Mouse (Mus musculus) heart, embryonic 15.5 days (tissue): Measurements from ENCODE around the gene Acvr2b. TPM values are rescaled to one million over a fixed set of nuclear protein-coding genes. Genes with fewer than 3 reads are reported as not detected.
"Not testable (repeated sequence)": the region's sequence is repeated elsewhere in the genome, so short reads cannot be mapped to it uniquely, and the experiment has no call there.

ENCODE experiments used
- ATAC-seq: fragments of 200-750 bp; cut with Nextera tagmentation; replicated peaks from 2 replicates; pipeline ENCODE4 v1.8.0; 2017; ENCODE audit warnings: low read depth, moderate TSS enrichment; ENCODE audit not compliant: insufficient number of reproducible peaks, insufficient read depth, low FRiP score
- H3K27ac ChIP-seq: fragments of 300-500 bp; sonication (generic); 2 replicates; pipeline ENCODE4 v1.5.1; 2015; ENCODE audit warnings: mild to moderate bottlenecking, inconsistent platforms
- H3K27me3 ChIP-seq: fragments of 300-500 bp; sonication (generic); 2 replicates; pipeline ENCODE4 v1.6.1; 2015; ENCODE audit warnings: inconsistent platforms
- H3K36me3 ChIP-seq: fragments of 300-500 bp; sonication (generic); 2 replicates; pipeline ENCODE4 v1.6.1; 2015; ENCODE audit warnings: mild to moderate bottlenecking, inconsistent platforms
- H3K4me1 ChIP-seq: fragments of 300-500 bp; sonication (generic); replicated peaks from 2 replicates; pipeline ENCODE4 v1.6.1; 2015; ENCODE audit warnings: inconsistent platforms
- H3K4me2 ChIP-seq: fragments of 300-500 bp; sonication (generic); 2 replicates; pipeline ENCODE4 v1.6.1; 2015; ENCODE audit warnings: inconsistent platforms, mild to moderate bottlenecking, moderate library complexity
- H3K4me3 ChIP-seq: fragments of 300-500 bp; sonication (generic); 2 replicates; pipeline ENCODE4 v1.5.1; 2015; ENCODE audit warnings: mild to moderate bottlenecking, inconsistent platforms
- H3K9ac ChIP-seq: fragments of 300-500 bp; sonication (generic); 2 replicates; pipeline ENCODE4 v1.6.1; 2015; ENCODE audit warnings: mild to moderate bottlenecking, inconsistent platforms
- H3K9me3 ChIP-seq: fragments of 300-500 bp; sonication (generic); replicated peaks from 2 replicates; pipeline ENCODE4 v1.6.1; 2016; ENCODE audit warnings: inconsistent platforms
- WGBS: fragments of 180-500 bp; shearing (Covaris S2); methylation state at CpG from one replicate; pipeline ENCODE4 v1.1.7; 2015; ENCODE audit warnings: mixed read lengths; 5-methylcytosine and 5-hydroxymethylcytosine counted together
- polyA plus RNA-seq: library from polyadenylated mRNA; unstranded; fragments of >200 nt; fragmentation: Nextera tagmentation; extraction: Ambion mirVana; gene quantifications from 2 replicates; pipeline ENCODE4 v1.2.1, GENCODE M21; 2015

Gene Acvr2b
- polyA plus RNA-seq = 9.5 and 12.6 TPM in 2 replicates

DNA sequence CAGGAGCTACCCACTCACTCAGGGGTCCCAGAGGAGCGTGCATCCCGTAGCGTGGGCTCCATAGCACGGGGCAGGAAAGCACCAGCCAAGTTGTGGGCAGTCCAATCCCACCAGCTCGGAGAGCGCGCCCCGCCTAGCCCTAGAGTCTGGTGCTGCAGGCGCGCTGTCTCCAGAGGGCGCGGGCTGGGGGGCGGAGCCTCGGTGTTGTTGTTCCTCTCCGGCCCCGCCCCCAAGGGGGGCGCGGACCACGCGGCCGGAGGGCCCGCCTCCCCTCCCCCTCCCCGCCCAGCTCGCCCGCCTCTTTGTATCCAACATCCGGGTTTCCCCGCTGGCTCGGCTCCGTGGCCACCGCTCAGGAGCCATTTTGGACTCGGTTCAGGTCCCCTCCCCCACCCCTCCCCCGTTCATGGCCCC is at the start of gene Acvr2b:
Gene Acvr2b (plus strand): TSS at position 318 of the 414 bp plus-strand sequence.
- ATAC-seq = peak; percentile 95
- Histone ChIP-seq H3K9me3 (no peaks in the 10 kb centered on the region), H3K4me3 (peak within 1 kb of the TSS; percentile 93), H3K4me2 (peak within 1 kb of the TSS; percentile 87), H3K9ac (peak within 1 kb of the TSS; percentile 88), H3K27me3 (no peaks in the 10 kb centered on the region), H3K4me1 (peaks cover 21% of the 10 kb centered on the region), H3K36me3 (no peaks in the 10 kb centered on the region), H3K27ac (peak within 1 kb of the TSS; percentile 97)
- WGBS = under 1% methylated on average over 31 of the region's 32 CpGs

DNA sequence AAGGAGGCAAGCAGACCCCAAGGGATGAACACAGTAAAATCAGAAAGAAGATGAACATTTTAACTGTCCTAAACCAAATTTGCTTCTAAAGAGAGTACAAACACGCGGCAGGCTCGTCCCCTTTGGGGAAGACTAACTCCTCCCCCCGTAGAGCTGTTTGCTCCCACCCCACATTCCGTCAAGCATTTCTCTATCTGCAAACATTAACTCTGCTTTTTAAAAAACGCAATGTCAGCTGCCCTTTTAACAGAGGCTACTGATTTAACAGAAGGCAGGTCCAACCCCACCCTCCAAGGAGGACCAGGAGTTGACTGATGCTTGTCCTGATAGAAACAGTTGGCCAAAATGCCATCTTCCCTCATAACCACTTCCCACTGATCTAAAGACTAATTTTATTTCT is 48.0 kb upstream of the Acvr2b start:
- ATAC-seq = no peak
- no peak overlapping the region for H3K27ac ChIP-seq
- no peaks in the 10 kb centered on the region for H3K27me3 ChIP-seq
- peaks cover 15% of the 10 kb centered on the region; the same call in 1 of the 2 replicates for H3K36me3 ChIP-seq
- H3K4me2 ChIP-seq = no peak overlapping the region
- H3K9me3 ChIP-seq = no peaks in the 10 kb centered on the region
- no peak overlapping the region for H3K9ac ChIP-seq
- H3K4me1 ChIP-seq = peaks cover 8% of the 10 kb centered on the region
- no peak overlapping the region for H3K4me3 ChIP-seq
- WGBS = 73% methylated on average over 6 of the region's 6 CpGs

DNA sequence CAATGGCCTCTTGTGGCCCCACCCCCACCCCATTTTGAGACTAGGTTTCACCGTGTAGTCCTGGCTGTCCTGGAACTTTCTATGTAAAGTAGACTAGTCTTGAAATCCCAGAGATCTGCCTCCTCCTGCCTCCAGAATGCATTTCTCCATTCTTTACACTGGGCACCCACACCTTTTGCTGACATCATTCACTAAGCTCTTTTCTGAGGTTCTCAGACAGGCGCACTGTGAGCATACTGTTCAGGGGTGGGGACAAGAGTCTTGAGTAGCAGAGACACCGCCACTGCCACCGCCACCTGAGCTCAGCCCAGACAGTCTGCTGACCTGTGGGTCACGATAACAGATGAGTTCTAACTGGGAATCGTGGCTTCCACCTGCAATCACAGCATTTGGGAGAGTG is 46.0 kb upstream of the Acvr2b start:
- H3K27ac ChIP-seq = no peak overlapping the region
- no peak overlapping the region for H3K4me2 ChIP-seq
- no peak overlapping the region for H3K9ac ChIP-seq
- H3K4me1 ChIP-seq = peaks cover 8% of the 10 kb centered on the region
- H3K36me3 ChIP-seq = peaks cover 5% of the 10 kb centered on the region; the same call in 1 of the 2 replicates
- no peaks in the 10 kb centered on the region for H3K9me3 ChIP-seq
- H3K27me3 ChIP-seq = no peaks in the 10 kb centered on the region
- no peak overlapping the region for H3K4me3 ChIP-seq
- 74% methylated on average over 6 of the region's 6 CpGs for WGBS
- no peak for ATAC-seq

DNA sequence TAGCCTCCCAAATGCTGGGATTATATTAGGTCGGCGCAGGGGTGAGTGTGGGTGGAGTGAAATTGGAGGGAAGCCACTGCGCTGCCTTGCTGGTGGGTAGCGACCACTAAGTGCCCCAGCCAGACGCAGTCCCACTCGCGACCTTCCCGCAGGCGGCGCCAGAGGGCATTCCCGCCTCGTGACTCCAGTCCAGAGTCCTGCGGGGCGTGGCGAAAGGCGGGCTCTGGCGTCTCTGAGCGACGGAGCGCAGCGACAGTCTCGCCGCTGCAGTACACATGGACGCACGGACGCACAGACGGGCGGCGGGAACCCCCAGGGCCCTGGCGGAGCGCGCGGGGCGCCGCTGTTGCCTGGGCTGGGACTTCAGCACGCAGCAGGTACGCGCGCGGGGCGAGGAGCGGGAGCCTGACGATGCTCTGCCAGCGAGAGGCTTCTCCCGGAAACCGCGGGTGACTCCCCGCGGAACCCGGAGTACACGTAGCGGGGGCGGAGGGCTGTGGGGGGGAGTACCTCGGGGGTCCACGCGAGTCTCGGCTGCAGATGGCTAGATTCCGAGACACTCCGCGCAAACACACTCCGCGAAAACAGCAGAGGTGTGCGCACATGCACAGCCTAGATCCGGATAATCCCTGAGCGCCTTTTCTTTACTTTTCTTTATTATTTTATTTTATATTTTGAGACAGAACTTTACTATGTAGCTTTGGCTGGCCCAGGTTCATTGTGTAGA is 44.4 kb upstream of the Acvr2b start, which contains the start of gene Xylb:
Gene Xylb (plus strand): TSS at position 51 of the 727 bp plus-strand sequence.
- H3K9me3 ChIP-seq = no peaks in the 10 kb centered on the region
- no peaks in the 10 kb centered on the region for H3K36me3 ChIP-seq
- peak within 1 kb of the TSS; percentile 81 for H3K9ac ChIP-seq
- H3K4me2 ChIP-seq = peak within 1 kb of the TSS; percentile 99
- WGBS = 3% methylated on average over 65 of the region's 65 CpGs
- peak; percentile 91 for ATAC-seq
- H3K4me3 ChIP-seq = peak within 1 kb of the TSS; percentile 83
- H3K27ac ChIP-seq = no peak within 1 kb of the TSS
- H3K4me1 ChIP-seq = peaks cover 8% of the 10 kb centered on the region
- H3K27me3 ChIP-seq = no peaks in the 10 kb centered on the region

DNA sequence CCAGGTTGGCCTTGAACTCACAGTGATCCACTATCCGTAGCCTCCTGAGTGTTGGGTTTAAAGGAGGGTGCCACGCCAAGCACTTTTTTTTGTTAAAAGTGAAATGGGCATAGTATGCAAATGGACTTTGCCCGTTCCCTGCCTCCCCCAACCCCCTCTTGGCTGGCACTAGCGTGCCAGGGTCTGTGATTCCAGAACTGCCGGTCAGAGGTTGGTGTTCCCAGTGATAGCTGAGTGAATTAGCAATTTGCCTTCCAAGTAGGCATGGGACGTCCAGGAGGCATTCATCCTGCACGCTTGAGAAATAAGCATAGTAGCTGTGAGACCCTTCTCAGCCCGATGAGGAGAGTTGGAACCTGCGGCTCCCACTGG is 43.9 kb upstream of the Acvr2b start:
- H3K27ac ChIP-seq = no peak overlapping the region
- peaks cover 14% of the 10 kb centered on the region for H3K4me1 ChIP-seq
- peak overlapping the region; percentile 81; the same call in 1 of the 2 replicates for H3K9ac ChIP-seq
- H3K36me3 ChIP-seq = no peaks in the 10 kb centered on the region
- 47% methylated on average over 9 of the region's 9 CpGs for WGBS
- no peaks in the 10 kb centered on the region for H3K9me3 ChIP-seq
- H3K27me3 ChIP-seq = no peaks in the 10 kb centered on the region
- H3K4me3 ChIP-seq = peak overlapping the region; percentile 83
- H3K4me2 ChIP-seq = peak overlapping the region; percentile 99
- ATAC-seq = no peak

DNA sequence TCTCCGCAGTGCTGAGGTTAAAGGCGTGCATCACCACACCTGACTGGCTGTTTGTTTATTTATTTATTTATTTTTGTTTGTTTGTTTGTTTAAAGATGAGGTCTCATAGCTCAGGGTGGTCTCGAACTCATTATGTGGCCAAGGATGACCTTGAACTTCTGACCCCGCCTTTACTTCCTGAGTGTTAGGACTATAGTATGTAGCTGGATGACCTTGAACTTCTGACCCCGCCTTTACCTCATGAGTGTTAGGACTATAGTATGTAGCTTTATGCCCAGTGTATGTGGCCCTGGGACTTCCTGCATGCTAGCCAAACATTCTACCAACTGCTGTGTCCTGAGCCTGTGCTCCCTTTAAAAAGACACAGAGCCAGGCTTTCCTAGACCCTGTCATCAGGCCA is 40.5 kb upstream of the Acvr2b start:
- Histone ChIP-seq H3K9ac (no peak overlapping the region), H3K4me2 (no peak overlapping the region), H3K27ac (no peak overlapping the region), H3K4me3 (no peak overlapping the region), H3K4me1 (peaks cover 28% of the 10 kb centered on the region), H3K36me3 (no peaks in the 10 kb centered on the region), H3K9me3 (no peaks in the 10 kb centered on the region), H3K27me3 (no peaks in the 10 kb centered on the region)
- WGBS = 88% methylated on average over 5 of the region's 5 CpGs
- ATAC-seq = no peak

DNA sequence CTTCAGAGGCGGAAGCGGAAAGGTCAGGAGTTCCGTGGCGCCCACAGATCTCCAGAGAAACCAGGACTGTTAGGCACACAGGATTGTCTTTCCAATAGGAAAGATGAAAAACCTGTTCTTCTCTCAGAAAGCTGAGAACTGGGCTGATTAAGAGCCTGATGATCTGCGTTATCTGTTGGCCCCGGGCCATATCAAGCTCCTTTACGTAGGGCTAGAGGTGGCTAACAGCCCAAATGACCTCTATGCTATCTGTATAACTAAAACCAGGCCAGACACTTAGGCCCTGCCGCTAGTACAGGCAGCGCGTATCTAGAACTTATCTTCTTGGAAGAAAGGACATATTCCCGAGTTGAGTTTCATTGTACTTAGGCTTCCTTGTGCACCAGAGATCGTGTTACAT is 38.7 kb upstream of the Acvr2b start:
- H3K36me3 ChIP-seq = no peaks in the 10 kb centered on the region
- 49% methylated on average over 12 of the region's 12 CpGs for WGBS
- H3K27me3 ChIP-seq = no peaks in the 10 kb centered on the region
- no peak overlapping the region for H3K27ac ChIP-seq
- H3K4me2 ChIP-seq = no peak overlapping the region
- H3K4me3 ChIP-seq = no peak overlapping the region
- no peak overlapping the region for H3K9ac ChIP-seq
- no peaks in the 10 kb centered on the region for H3K9me3 ChIP-seq
- no peak for ATAC-seq
- peaks cover 20% of the 10 kb centered on the region for H3K4me1 ChIP-seq

DNA sequence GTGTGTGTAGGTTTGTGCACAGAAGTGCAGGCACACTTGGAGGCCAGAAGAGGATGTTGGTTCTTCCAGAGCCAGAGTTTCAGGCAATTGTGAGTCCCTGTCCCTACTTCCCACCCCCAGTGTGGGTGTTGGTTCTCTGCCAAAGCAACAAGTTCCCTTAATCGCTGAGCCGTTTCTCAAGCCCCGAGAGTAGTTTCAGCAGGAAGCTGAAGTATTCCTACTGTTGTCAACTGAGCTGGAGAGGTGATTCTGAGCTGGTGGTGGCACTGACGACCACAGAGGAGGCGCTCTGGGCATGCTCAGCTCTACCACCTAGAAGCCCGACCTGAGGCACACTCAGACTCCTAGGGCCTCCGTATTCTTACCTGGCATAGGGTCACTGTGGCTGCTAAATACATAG is 36.6 kb upstream of the Acvr2b start, which contains the start of gene Slc22a14:
Gene Slc22a14 (minus strand): TSS at position 270 of the 400 bp plus-strand sequence.
- no peak within 1 kb of the TSS for H3K4me2 ChIP-seq
- ATAC-seq = no peak
- no peaks in the 10 kb centered on the region for H3K9me3 ChIP-seq
- no peak within 1 kb of the TSS for H3K4me3 ChIP-seq
- H3K27me3 ChIP-seq = no peaks in the 10 kb centered on the region
- peaks cover 19% of the 10 kb centered on the region for H3K4me1 ChIP-seq
- H3K9ac ChIP-seq = no peak within 1 kb of the TSS
- 52% methylated on average over 7 of the region's 7 CpGs for WGBS
- no peak within 1 kb of the TSS for H3K27ac ChIP-seq
- no peaks in the 10 kb centered on the region for H3K36me3 ChIP-seq

DNA sequence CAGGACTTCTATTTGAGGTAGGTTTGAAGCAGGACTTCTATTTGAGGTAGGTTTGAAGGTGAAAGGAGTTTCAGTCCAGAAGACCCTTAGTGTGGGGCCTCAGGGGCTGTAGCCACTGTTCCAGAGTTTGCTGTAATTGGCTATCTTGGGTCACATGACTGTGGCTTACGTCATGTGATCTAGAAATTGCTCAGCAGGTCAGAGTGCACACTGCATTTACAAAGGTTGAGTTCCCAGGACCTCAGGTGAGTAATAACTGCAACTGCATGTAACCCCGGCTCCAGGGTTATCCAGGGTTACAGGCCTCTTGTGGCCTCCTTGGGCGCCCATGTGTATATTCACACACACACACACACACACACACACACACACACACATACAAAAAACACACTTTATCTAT is 33.6 kb upstream of the Acvr2b start:
- H3K4me3 ChIP-seq = no peak overlapping the region
- H3K27me3 ChIP-seq = no peaks in the 10 kb centered on the region
- no peak for ATAC-seq
- H3K4me1 ChIP-seq = peaks cover 11% of the 10 kb centered on the region
- H3K27ac ChIP-seq = no peak overlapping the region
- 90% methylated on average over 3 of the region's 3 CpGs for WGBS
- H3K9me3 ChIP-seq = no peaks in the 10 kb centered on the region
- no peak overlapping the region for H3K9ac ChIP-seq
- H3K4me2 ChIP-seq = no peak overlapping the region
- no peaks in the 10 kb centered on the region for H3K36me3 ChIP-seq

DNA sequence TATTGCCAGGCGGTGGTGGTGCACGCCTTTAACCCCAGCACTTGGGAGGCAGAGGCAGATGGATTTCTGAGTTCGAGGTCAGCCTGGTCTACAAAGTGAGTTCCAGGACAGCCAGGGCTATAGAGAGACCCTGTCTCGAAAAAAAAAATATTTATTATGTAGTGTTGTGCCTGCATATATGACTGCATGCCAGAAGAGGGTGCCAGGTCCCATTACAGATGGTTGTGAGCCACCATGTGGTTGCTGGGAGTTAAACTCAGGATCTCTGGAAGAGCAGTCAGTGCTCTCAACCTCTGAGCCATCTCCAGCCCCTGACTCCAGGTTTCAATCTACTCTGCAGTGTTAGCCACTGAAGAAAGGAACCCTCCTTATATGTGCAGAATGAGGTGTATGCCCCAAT is 31.1 kb upstream of the Acvr2b start:
- not testable (repeated sequence) for H3K27me3 ChIP-seq, H3K4me3 ChIP-seq, ATAC-seq, H3K4me1 ChIP-seq, H3K9ac ChIP-seq, H3K9me3 ChIP-seq, H3K36me3 ChIP-seq, H3K4me2 ChIP-seq, H3K27ac ChIP-seq
- WGBS = 84% methylated on average over 4 of the region's 4 CpGs

DNA sequence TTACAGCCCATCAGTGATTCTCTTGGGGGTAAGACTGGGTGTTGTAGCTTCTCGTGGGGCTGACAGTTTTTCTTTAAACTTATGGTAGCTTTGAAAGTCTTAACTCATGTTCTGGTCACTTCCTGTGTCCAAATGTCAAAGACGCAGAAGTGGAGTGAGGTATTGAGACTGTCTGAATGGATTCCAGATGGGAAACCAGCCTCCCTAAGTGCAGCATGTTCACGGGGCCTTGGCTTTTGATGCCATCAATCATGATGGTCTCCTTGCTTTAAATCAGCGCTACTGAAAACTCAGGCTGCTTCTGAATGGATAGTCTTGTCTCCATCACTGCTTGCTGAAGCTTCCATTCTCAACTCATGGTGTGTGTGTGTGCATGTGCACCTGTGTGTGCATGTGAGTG is 30.7 kb upstream of the Acvr2b start:
- no peak overlapping the region for H3K4me3 ChIP-seq
- WGBS = 72% methylated on average over 4 of the region's 4 CpGs
- ATAC-seq = no peak
- no peak overlapping the region for H3K9ac ChIP-seq
- H3K27ac ChIP-seq = no peak overlapping the region
- H3K27me3 ChIP-seq = no peaks in the 10 kb centered on the region
- H3K4me2 ChIP-seq = no peak overlapping the region
- H3K36me3 ChIP-seq = no peaks in the 10 kb centered on the region
- no peaks in the 10 kb centered on the region for H3K9me3 ChIP-seq
- H3K4me1 ChIP-seq = no peaks in the 10 kb centered on the region

DNA sequence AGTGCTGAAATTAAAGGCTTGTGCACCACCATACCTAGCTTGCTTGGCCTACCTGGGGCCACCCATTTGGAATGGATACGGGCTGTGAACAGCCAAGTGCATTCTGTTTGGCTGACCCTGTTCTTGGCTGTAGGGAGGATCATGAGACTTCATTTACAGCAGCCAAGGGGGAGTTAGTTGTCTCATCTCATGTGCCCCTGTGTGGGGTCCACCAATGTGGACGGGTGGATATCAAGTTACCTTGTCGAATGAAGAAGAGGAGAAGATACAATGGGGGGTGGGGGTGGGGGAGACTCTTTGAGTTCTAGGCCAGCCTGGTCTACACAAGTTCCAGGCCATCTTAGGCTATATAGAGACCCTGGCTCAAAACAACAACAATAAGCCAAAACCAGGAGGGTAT is 26.9 kb upstream of the Acvr2b start:
- Histone ChIP-seq H3K9me3 (no peaks in the 10 kb centered on the region), H3K36me3 (no peaks in the 10 kb centered on the region), H3K9ac (no peak overlapping the region), H3K4me1 (no peaks in the 10 kb centered on the region), H3K27me3 (no peaks in the 10 kb centered on the region), H3K4me3 (no peak overlapping the region), H3K27ac (no peak overlapping the region), H3K4me2 (no peak overlapping the region)
- no peak for ATAC-seq
- WGBS = 73% methylated on average over 3 of the region's 3 CpGs
